Mouse (Mus musculus): ENCODE data around the gene Zfp609. TPM values are rescaled to one million over a fixed set of nuclear protein-coding genes. Genes with fewer than 3 reads are reported as not detected.

Gene Zfp609
- polyA plus RNA-seq, 1 experiment from 2014 or later, result 6.4 TPM

DNA sequence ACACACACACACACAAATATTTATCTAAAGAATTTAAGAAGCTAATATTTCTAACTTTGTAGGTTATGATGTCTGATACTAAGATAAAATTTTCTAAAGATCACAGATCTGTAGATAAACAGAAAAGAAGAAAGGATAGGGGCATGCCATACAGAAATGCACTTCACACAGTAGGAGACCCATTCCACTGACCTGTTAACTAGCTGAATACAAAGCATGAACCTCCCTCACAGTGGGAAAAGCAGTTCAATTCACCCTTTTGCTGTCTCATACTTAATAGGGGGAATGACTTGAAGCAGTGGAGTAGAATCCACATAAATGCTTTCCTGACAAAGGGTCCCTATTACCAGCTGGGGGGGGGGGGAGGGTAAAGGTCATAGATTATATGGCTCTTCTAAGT lies 6.3 kb upstream of the Zfp609 start:
- H3K9me3 ChIP-seq (ENCODE audit: control insufficient read depth, low read length), result no peaks in the 10 kb centered on the region
- ATAC-seq (ENCODE audit: low read depth), result no peak
- no peak overlapping the region for H3K4me3 ChIP-seq (ENCODE audit: low read depth, low read length)
- H3K36me3 ChIP-seq (ENCODE audit: control insufficient read depth, insufficient read depth, low read length), result peaks cover 21% of the 10 kb centered on the region
- no peak overlapping the region for H3K27ac ChIP-seq (replicated peaks; ENCODE audit: low read depth, low read length)
- no peak for DNase-seq (ENCODE audit: low spot score)
- peaks cover 2% of the 10 kb centered on the region; the same call in 1 of the 2 replicates for H3K4me1 ChIP-seq (ENCODE audit: control insufficient read depth, insufficient read depth, low read length)
- no peak overlapping the region for H3K4me2 ChIP-seq (ENCODE audit: low read depth, low read length)
- no peaks in the 10 kb centered on the region for H3K27me3 ChIP-seq (replicated peaks; ENCODE audit: control insufficient read depth, insufficient read depth, low read length)
- H3K9ac ChIP-seq (ENCODE audit: low read depth, low read length), result no peak overlapping the region

DNA sequence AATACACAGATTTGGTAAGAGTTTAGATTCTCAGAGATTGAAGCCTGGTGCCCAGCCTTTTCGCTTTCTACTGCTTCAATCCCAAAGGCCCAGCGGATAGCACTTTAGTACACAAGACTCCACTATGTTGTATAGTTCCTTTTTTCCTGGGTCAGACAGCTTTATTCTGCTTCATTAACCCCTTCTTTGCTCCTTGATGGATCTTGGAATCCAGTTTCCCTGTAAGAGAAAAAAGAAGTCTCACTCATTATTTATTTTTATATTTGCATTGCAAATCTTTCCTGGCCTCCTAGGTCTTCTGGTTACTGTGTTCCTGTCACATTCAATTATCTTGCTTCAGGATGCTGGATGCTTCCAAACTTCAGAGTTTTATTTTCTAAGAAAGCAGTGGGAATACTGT lies 5.9 kb upstream of the Zfp609 start:
- Histone ChIP-seq H3K27me3 (replicated peaks; ENCODE audit: control insufficient read depth, insufficient read depth, low read length) (no peaks in the 10 kb centered on the region), H3K9ac (ENCODE audit: low read depth, low read length) (no peak overlapping the region), H3K4me2 (ENCODE audit: low read depth, low read length) (no peak overlapping the region), H3K9me3 (ENCODE audit: control insufficient read depth, low read length) (no peaks in the 10 kb centered on the region), H3K4me3 (ENCODE audit: low read depth, low read length) (no peak overlapping the region), H3K27ac (replicated peaks; ENCODE audit: low read depth, low read length) (no peak overlapping the region), H3K36me3 (ENCODE audit: control insufficient read depth, insufficient read depth, low read length) (peaks cover 16% of the 10 kb centered on the region), H3K4me1 (ENCODE audit: control insufficient read depth, insufficient read depth, low read length) (peaks cover 6% of the 10 kb centered on the region)
- DNase-seq (ENCODE audit: low spot score) (no peak), ATAC-seq (ENCODE audit: low read depth) (no peak)
- WGBS, result 76% methylated on average over 2 of the region's 2 CpGs

DNA sequence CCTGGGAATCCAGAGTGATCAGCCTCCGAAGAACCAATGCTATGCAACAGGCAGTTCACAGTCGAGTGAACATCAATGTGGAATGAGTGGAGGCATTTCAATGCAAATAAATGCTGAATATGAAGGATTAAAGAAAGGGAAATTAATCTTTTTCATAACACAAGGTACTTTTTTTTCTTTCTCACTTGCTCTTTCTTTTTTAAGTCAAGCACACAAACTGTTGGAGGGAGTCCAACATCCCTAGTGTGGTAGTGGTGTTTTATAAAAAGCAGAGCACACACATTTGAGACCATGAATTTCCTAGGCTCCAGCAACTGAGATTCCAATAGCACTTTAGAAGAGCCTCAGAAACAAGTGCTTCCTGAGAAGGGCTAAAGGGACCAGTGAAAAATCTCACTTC lies 4.7 kb upstream of the Zfp609 start:
- Histone ChIP-seq H3K27ac (replicated peaks; ENCODE audit: low read depth, low read length) (no peak overlapping the region), H3K4me3 (ENCODE audit: low read depth, low read length) (no peak overlapping the region), H3K4me1 (ENCODE audit: control insufficient read depth, insufficient read depth, low read length) (peaks cover 8% of the 10 kb centered on the region), H3K36me3 (ENCODE audit: control insufficient read depth, insufficient read depth, low read length) (peaks cover 10% of the 10 kb centered on the region; the same call in 1 of the 2 replicates), H3K27me3 (replicated peaks; ENCODE audit: control insufficient read depth, insufficient read depth, low read length) (no peaks in the 10 kb centered on the region), H3K4me2 (ENCODE audit: low read depth, low read length) (no peak overlapping the region), H3K9ac (ENCODE audit: low read depth, low read length) (no peak overlapping the region), H3K9me3 (ENCODE audit: control insufficient read depth, low read length) (no peaks in the 10 kb centered on the region)
- 51% methylated on average over 2 of the region's 2 CpGs for WGBS
- no peak for ATAC-seq (ENCODE audit: low read depth)
- peak; percentile 66 for DNase-seq (ENCODE audit: low spot score)

DNA sequence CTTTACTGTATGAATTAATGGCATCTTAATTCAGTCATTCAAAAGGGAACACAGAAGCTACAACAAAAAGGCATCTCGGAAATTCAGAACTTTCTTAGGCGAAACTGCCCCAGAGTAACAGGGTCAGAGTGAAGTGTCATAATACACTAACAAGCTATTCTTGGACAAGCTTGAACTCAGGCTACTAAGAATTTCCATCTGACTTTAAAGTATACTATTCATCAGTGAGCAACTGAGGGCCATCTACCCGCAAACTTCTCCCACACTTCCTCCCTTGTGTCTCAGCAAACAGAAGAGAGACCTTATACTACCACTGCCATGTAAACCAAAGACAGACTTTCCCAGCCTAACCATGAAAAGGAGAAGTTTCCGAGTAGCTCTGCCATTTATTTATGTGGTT lies 3.8 kb upstream of the Zfp609 start:
- H3K4me2 ChIP-seq (ENCODE audit: low read depth, low read length), result no peak overlapping the region
- ATAC-seq (ENCODE audit: low read depth) (no peak), DNase-seq (ENCODE audit: low spot score) (no peak)
- no peaks in the 10 kb centered on the region for H3K27me3 ChIP-seq (replicated peaks; ENCODE audit: control insufficient read depth, insufficient read depth, low read length)
- H3K4me3 ChIP-seq (ENCODE audit: low read depth, low read length), result no peak overlapping the region
- 66% methylated on average over 4 of the region's 4 CpGs for WGBS
- peaks cover 11% of the 10 kb centered on the region for H3K4me1 ChIP-seq (ENCODE audit: control insufficient read depth, insufficient read depth, low read length)
- no peak overlapping the region for H3K9ac ChIP-seq (ENCODE audit: low read depth, low read length)
- no peaks in the 10 kb centered on the region for H3K9me3 ChIP-seq (ENCODE audit: control insufficient read depth, low read length)
- no peak overlapping the region for H3K27ac ChIP-seq (replicated peaks; ENCODE audit: low read depth, low read length)
- peaks cover 7% of the 10 kb centered on the region; the same call in 1 of the 2 replicates for H3K36me3 ChIP-seq (ENCODE audit: control insufficient read depth, insufficient read depth, low read length)

DNA sequence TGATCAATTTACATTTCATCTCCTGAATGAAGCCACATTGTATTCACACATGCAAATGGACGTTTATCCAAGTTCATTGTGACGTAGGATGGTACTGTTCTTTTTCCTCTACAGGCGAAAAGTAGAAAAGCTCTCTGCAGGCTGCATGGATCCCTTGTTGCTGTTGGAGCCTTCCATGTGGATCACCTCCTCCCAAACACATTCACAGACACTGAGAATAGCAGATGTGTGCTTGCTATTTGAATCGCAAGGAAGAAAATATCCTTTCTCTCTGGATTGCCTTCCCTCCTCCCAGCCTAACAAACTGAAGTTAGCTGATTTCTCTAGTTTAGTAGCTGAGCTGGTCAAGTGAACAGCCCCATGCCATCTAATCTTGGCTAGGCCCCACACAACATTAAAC lies 2.9 kb upstream of the Zfp609 start:
- DNase-seq (ENCODE audit: low spot score) (no peak), ATAC-seq (ENCODE audit: low read depth) (no peak)
- Histone ChIP-seq H3K9me3 (ENCODE audit: control insufficient read depth, low read length) (no peaks in the 10 kb centered on the region), H3K4me2 (ENCODE audit: low read depth, low read length) (no peak overlapping the region), H3K4me1 (ENCODE audit: control insufficient read depth, insufficient read depth, low read length) (peaks cover 19% of the 10 kb centered on the region), H3K4me3 (ENCODE audit: low read depth, low read length) (no peak overlapping the region), H3K27ac (replicated peaks; ENCODE audit: low read depth, low read length) (no peak overlapping the region), H3K36me3 (ENCODE audit: control insufficient read depth, insufficient read depth, low read length) (peaks cover 6% of the 10 kb centered on the region; the same call in 1 of the 2 replicates), H3K27me3 (replicated peaks; ENCODE audit: control insufficient read depth, insufficient read depth, low read length) (no peaks in the 10 kb centered on the region), H3K9ac (ENCODE audit: low read depth, low read length) (no peak overlapping the region)
- WGBS, result 84% methylated on average over 4 of the region's 4 CpGs

DNA sequence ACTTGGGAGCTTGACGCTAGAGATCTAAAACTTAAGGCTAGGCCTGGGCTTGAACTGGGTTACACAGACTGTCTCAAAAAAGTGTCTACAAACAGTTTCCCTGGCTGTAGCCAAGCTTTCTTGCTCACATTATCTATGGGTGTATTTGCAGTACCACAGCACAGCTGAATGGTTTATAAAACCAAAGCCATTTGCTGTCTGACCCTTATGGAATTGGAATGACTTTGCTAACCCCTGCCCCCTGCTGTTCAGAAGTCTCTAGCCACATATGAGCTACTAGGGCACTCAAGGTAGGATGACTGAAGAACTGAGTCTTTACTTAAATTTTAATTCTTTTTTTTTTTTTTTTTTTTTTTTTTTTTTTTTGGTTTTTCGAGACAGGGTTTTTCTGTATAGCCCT lies 2.0 kb upstream of the Zfp609 start:
- WGBS, result 84% methylated on average over 1 of the region's 2 CpGs
- no peak overlapping the region for H3K9ac ChIP-seq (ENCODE audit: low read depth, low read length)
- H3K4me2 ChIP-seq (ENCODE audit: low read depth, low read length), result no peak overlapping the region
- H3K4me3 ChIP-seq (ENCODE audit: low read depth, low read length), result no peak overlapping the region
- H3K36me3 ChIP-seq (ENCODE audit: control insufficient read depth, insufficient read depth, low read length), result 0 out of 2 replicates have a peak, but pooled peaks cover under 1% of the 10 kb centered on the region
- H3K9me3 ChIP-seq (ENCODE audit: control insufficient read depth, low read length), result no peaks in the 10 kb centered on the region
- no peak for ATAC-seq (ENCODE audit: low read depth)
- H3K4me1 ChIP-seq (ENCODE audit: control insufficient read depth, insufficient read depth, low read length), result peaks cover 25% of the 10 kb centered on the region
- H3K27me3 ChIP-seq (replicated peaks; ENCODE audit: control insufficient read depth, insufficient read depth, low read length), result no peaks in the 10 kb centered on the region
- peak; percentile 69 for DNase-seq (ENCODE audit: low spot score)
- H3K27ac ChIP-seq (replicated peaks; ENCODE audit: low read depth, low read length), result no peak overlapping the region

DNA sequence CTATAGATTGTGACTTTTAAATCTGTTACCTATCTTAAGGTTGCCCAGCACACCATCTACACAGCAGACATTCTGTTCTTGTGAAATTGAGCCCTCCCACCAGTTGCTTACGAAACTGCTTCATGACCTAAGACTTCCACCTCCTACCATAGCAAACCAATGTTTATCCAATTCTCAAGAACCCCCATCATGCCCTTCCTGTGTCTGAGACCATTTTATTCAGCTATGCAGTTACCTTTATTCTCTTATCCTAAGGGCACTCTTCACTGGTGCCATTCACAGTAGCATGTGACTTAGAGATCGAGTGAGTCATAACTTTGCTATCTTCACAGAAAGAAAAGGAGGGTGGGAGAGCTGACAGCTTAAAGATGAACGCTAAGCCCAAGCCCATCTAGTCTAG lies 1.1 kb upstream of the Zfp609 start:
- peak overlapping the region; percentile 98; the same call in 1 of the 2 replicates for H3K9ac ChIP-seq (ENCODE audit: low read depth, low read length)
- H3K9me3 ChIP-seq (ENCODE audit: control insufficient read depth, low read length), result no peaks in the 10 kb centered on the region
- ATAC-seq (ENCODE audit: low read depth) (no peak), DNase-seq (ENCODE audit: low spot score) (peak; percentile 16)
- peak overlapping the region; percentile 88 for H3K4me3 ChIP-seq (ENCODE audit: low read depth, low read length)
- H3K27ac ChIP-seq (replicated peaks; ENCODE audit: low read depth, low read length), result no peak overlapping the region
- 30% methylated on average over 3 of the region's 3 CpGs for WGBS
- H3K36me3 ChIP-seq (ENCODE audit: control insufficient read depth, insufficient read depth, low read length), result no peaks in the 10 kb centered on the region
- H3K4me1 ChIP-seq (ENCODE audit: control insufficient read depth, insufficient read depth, low read length), result peaks cover 31% of the 10 kb centered on the region
- H3K4me2 ChIP-seq (ENCODE audit: low read depth, low read length), result peak overlapping the region; percentile 65
- H3K27me3 ChIP-seq (replicated peaks; ENCODE audit: control insufficient read depth, insufficient read depth, low read length), result no peaks in the 10 kb centered on the region

DNA sequence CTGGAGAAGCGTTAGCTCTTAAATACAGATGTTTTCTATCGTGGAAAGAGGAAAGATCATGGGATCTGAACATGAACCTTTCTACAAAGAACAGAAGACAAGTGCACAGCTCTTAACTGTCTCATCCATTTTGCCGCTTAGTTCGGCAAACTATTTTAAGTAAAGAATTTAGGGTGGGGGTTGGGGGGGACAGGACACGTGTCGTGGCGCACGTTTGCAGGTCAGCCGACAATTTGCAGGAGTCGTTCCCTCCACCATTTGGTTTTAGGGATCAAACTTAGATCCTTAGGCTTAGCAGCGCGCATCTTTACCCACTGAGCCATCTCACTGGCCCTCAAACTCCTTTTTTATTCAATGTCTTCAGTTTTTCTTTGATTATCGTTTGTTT lies 646 bp upstream of the Zfp609 start:
- DNase-seq (ENCODE audit: low spot score) (no peak), ATAC-seq (ENCODE audit: low read depth) (no peak)
- H3K27me3 ChIP-seq (replicated peaks; ENCODE audit: control insufficient read depth, insufficient read depth, low read length), result no peaks in the 10 kb centered on the region
- no peaks in the 10 kb centered on the region for H3K36me3 ChIP-seq (ENCODE audit: control insufficient read depth, insufficient read depth, low read length)
- WGBS, result 2% methylated on average over 13 of the region's 13 CpGs
- peaks cover 31% of the 10 kb centered on the region for H3K4me1 ChIP-seq (ENCODE audit: control insufficient read depth, insufficient read depth, low read length)
- peak overlapping the region; percentile 65 for H3K4me2 ChIP-seq (ENCODE audit: low read depth, low read length)
- H3K4me3 ChIP-seq (ENCODE audit: low read depth, low read length), result peak overlapping the region; percentile 88
- no peaks in the 10 kb centered on the region for H3K9me3 ChIP-seq (ENCODE audit: control insufficient read depth, low read length)
- H3K9ac ChIP-seq (ENCODE audit: low read depth, low read length), result peak overlapping the region; percentile 98
- peak overlapping the region; percentile 98 for H3K27ac ChIP-seq (replicated peaks; ENCODE audit: low read depth, low read length)

DNA sequence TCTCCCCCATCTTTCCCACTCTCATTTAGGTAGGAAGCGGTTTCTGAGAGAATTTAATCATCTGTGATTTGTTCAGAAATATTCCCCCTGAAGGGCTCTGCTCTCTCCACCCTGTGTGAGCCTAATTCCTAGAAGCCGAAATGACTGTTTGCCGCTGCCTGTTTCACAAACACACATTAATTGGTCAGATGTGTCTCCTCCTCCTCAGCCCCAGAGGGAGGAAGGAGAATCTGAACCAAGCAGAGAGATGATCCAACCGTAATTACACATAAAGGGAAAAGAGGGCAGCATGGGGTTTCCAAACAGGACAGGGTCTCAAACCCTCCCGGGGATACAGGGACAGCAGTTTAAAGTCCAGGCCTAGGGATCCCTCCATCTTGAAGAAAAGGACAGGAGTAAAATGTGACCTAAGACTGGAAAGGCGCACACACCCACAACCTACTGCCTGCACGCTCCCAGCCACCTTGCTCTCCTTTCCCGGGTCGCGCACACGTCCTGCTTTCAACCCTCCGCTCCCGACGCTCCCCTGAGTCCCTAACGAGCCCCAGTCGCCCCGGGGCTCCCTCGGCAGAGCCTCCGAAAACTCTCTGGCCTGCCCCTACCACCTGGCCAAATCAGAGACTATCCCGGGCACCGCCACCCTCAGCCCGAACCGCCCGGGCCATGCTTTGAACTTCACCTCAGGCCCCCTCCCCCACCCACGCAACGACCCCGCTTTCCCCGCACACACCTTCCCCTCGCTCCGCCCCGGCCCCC lies 598 bp downstream of the Zfp609 start:
- ATAC-seq (ENCODE audit: low read depth) (peak; percentile 47), DNase-seq (ENCODE audit: low spot score) (peak; percentile 82)
- H3K9ac ChIP-seq (ENCODE audit: low read depth, low read length), result peak overlapping the region; percentile 98
- peak overlapping the region; percentile 98 for H3K27ac ChIP-seq (replicated peaks; ENCODE audit: low read depth, low read length)
- H3K4me1 ChIP-seq (ENCODE audit: control insufficient read depth, insufficient read depth, low read length), result peaks cover 31% of the 10 kb centered on the region
- under 1% methylated on average over 21 of the region's 31 CpGs for WGBS
- H3K4me2 ChIP-seq (ENCODE audit: low read depth, low read length), result peak overlapping the region; percentile 65
- peak overlapping the region; percentile 88 for H3K4me3 ChIP-seq (ENCODE audit: low read depth, low read length)
- no peaks in the 10 kb centered on the region for H3K27me3 ChIP-seq (replicated peaks; ENCODE audit: control insufficient read depth, insufficient read depth, low read length)
- H3K9me3 ChIP-seq (ENCODE audit: control insufficient read depth, low read length), result no peaks in the 10 kb centered on the region
- H3K36me3 ChIP-seq (ENCODE audit: control insufficient read depth, insufficient read depth, low read length), result no peaks in the 10 kb centered on the region
